Mouse (Mus musculus) ovary, postnatal 14 days (tissue): ENCODE results near the gene Sp7.
A peak's percentile ranks its signal among the peaks of the same experiment; 100 is the strongest.

Source experiments
- DNase-seq: peaks from one replicate; pipeline ENCODE4 v3.0.0; 2022; ENCODE audit warnings: low spot score

Gene Sp7

DNA sequence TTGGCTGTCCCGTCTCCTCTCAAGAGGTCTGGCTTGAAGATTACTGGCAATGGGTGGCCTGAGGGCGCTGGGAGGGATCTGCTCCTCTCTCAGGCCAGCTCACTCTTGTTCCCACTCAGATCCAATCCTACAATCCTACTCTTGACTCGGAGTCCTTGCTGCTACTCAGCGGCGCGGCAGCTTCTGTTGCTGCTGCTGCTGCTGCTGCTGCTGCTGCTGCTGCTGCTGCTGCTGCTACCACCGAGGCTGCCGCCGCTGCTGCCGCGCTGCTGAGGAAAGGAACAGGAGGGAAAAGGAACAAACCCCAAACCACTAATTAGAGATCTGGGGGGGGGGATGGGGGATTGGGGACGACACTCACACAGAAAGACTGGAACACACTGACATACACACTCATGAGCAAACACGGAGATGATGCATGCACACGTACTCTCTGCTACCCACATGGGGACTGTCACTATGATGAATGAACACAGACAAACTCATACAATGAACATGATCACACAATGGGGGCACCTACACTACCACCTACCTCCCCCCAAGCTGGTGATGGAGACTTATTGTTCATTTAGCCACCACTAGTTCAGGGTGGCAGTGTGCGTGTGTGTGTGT lies at the start of gene Sp7:
Sp7 (minus strand) TSS at position 450 of the 612 bp plus-strand sequence.
- no peak for DNase-seq

DNA sequence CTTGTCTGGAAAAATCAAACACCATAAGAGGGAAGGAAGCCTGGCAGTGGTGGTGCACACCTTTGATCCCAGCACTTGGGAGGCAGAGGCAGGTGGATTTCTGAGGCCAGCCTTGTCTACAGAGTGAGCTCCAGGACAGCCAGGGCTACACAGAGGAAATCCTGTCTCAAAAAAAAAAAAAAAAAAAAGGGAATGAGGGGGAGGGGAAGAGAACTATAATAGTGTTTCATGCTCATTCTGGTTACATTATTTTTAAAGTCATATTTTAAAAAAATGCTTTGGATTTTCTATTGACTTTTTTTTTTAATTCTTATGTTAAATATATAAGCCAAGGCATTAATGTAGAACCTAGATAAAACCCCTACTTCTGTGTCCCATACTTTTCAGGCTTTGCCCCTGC lies 46.7 kb upstream of the Sp7 start:
- DNase-seq, result no peak

DNA sequence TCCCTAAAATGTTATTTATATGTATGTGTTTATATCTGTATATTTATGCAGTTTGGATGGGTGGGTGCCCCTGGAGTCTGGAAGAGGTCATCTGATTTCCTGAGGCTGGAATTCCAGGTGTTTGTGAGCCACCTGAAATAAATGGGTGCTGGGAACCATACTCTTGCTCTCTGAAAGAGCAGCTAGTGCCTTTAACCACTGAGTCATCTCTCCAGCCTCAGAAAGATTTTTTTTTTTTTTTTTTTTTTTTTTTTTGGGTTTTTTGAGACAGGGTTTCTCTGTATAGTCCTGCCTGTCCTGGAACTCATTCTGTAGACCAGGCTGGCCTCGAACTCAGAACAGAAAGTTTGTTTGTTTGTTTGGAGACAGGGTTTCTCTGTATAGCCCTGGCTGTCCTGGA lies 44.1 kb upstream of the Sp7 start:
- DNase-seq, result no peak

DNA sequence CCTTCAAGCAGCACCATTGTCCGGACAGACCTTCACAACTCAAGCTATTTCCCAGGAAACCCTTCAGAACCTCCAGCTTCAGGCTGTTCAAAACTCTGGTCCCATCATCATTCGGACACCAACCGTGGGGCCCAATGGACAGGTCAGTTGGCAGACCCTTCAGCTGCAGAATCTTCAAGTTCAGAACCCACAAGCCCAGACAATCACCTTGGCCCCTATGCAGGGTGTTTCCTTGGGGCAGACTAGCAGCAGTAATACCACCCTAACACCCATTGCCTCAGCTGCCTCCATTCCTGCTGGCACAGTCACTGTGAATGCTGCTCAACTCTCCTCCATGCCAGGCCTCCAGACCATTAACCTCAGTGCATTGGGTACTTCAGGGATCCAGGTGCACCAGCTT lies 42.3 kb upstream of the Sp7 start:
- no peak for DNase-seq

DNA sequence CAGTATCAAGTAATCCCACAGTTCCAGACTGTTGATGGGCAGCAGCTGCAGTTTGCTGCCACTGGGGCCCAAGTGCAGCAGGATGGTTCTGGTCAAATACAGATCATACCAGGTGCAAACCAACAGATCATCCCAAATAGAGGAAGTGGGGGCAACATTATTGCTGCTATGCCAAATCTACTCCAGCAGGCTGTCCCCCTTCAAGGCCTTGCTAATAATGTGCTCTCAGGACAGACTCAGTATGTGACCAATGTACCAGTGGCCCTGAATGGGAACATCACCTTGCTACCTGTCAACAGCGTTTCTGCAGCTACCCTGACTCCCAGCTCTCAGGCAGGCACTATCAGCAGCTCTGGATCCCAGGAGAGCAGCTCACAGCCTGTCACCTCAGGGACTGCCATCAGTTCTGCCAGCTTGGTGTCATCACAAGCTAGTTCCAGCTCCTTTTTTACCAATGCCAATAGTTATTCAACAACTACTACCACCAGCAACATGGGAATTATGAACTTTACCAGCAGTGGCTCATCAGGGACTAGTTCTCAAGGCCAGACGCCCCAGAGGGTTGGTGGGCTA lies 41.7 kb upstream of the Sp7 start:
- DNase-seq, result no peak

DNA sequence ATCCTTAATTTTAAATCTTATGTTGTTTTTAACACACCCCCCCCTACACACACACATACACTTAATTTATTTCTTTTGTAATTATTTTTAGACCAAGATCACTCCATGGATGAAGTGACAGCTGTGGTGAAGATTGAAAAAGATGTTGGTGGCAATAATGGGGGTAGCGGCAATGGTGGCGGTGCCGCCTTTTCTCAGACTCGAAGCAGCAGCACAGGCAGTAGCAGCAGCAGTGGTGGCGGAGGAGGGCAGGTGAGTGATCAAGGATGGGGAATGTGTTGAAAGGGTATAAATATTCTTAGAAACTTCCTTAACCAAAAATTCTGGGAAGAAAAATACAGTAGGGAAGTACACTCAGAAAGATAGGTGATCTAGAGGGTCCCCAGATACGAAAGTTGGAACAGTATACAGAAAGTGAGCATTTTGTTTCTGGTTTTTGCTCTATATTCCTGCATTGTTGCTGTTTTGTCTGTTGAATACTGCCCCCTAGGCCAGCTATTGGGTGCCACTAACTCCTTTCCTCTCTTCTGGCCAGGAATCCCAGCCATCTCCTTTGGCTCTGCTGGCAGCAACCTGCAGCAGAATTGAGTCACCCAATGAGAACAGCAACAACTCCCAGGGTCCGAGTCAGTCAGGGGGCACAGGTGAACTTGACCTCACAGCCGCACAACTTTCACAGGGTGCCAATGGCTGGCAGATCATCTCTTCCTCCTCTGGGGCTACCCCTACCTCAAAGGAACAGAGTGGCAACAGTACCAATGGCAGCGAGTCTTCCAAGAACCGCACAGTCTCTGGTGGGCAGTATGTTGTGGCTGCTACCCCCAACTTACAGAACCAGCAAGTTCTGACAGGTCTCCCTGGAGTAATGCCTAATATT lies 40.9 kb upstream of the Sp7 start:
- no peak for DNase-seq

DNA sequence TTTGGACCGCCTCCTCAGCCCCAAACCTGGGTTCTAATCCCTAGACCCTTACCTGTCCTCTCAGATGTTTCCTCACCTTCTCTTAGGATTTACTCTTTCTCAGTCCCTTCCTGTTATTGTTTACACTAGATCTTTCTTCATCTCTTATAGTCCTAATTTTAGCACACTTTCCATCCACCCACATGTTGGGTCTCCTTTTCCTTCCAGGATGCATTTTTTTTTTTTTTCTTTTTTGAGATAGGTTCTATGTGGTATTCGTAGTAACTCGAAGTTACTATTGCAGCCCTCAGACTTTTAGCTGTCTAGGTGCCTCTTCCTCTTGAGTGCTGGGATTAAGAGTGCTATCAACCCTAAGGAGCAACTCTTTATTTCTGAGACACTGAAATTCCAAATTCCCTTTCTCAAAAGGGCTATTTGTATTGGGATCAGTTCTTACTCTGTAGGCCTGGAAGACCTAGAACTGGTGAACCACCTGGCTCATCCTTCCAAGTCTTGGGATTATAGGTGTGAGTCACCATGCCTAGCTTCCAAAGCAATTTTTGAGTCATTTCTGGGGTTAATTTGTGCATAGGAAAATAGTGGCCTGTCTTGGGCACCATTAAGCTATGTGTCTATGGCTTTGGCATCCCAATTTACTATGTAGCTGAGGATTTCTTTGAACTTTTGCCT lies 40.1 kb upstream of the Sp7 start:
- no peak for DNase-seq

DNA sequence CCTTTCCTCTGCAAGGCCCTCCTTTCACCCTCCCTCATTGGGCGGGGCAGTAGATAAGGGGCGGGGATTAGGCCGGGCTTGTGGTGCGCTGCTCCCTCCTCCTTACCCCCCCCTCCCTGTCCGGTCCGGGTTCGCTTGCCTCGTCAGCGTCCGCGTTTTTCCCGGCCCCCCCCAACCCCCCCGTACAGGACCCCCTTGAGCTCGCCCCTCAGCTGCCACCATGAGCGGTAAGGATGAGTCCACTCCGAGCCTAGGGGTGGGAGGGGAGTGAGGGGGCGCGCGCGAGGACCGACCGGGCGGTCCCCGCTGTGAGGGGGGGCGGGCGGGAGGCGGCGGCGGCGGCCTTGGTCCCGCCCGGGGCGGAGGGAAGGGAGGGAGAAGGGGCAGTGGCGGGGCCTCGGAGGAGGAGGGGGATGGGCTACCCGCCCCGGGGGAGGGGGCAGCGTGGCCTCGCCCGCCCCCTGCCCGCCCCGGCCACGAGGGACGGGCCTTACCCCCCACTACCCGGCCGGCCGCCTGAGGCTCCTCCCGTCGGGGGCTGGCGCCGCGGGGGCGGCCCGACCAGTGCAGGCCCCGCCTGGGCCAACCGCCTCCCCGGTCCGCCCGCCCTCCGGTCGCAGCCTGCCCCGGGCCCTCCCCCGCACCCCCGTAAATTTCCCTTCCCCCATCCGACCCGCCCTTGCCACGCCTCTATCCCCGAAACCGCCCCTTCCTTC lies 39.4 kb upstream of the Sp7 start:
- DNase-seq, result peak; percentile 76

DNA sequence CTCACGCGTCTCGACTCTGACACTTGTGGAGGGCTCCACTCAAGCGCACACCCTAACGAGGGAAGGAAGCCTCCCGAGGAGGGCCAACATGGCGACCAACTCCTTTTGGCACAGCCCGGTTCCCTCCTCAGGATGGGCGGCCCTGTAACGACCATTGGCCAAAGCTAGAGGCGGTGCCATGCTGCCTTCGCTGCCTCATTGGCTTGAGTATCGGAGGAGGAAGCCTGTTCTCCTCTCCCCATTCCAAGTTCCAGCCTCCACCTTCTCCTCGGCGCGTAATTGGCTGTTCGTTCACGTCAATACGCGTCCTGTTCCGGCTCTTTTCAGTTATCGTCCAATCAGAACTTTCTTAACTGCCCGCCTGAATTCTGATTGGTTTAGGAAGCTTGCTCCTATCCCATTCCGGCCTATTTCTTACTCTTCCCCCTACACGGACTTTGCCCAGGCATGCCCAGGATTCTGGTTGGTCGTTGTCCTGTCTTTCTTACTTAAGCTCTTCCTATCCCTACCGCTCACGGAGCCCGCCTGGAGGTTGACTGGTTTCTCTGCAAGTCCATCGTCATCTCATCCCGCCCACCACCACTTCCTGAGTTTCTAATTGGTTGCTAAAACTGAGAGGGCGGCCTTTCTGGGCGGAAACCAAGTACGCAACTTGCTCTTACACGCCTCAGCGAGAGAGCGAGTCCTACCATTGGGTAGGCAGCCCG lies 38.7 kb upstream of the Sp7 start, which contains the start of gene Sp1:
Sp1 (plus strand) TSS at position 655 of the 707 bp plus-strand sequence.
- peak; percentile 94 for DNase-seq

DNA sequence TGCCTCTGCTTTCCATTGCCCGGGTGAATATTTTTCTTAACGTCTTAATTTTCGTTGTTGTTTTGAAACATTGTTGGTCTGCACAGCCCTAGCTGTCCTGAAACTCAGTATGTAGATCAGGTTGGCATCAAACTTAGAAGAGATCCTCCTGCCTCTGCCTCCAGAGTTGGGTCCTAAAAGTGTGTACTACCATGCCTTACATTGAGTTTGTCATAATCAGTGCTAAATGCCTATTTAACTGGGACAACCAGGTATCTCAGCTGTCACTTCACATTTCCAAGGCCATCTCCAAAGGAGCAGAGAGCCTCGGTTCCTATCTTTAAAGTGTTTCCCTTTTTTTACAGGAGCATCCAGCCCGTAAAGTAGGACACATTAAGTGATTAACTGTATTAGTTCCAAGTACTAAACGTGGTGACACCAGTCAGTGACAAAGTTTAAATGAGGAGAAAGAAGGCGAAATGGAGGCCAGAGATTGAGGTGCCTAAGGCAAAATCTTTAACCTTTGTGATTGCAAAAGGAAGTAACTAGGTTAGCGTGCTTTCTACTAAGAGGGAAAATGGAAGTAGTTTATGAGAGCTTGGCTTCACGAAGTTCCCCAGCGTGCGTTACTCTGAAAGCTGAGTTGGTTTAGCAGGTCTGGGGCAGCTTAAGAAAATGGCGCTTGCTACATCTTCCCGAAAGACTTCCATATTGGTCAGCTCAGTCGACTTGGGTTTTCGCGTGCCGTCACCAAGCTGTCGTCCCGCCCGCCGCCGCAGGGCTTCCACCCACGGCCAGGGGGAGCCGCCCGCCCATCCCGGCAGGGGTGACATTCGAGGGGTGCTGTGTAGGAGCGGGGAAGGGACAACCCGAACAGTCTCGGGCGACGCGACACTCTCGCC lies 37.9 kb upstream of the Sp7 start:
- no peak for DNase-seq

DNA sequence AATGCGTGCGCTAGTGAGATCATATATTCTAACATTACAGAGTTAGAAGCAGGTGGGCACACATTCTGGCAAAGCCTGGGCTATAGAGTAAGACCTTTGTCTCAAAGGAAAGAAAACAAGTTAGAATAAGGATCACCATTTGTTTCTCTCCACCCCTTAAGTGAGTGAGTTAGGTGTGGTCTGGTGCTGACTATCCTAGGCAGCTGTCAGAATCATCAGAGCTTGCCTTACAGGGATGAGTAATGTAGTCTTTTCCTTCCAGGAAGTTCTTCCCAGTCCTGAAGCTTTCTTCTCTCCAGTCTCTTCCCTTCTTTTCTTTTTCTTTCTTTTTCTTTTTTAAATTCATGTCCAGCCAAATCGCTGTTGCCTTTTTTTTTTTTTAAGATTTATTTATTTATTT lies 35.2 kb upstream of the Sp7 start:
- no peak for DNase-seq

DNA sequence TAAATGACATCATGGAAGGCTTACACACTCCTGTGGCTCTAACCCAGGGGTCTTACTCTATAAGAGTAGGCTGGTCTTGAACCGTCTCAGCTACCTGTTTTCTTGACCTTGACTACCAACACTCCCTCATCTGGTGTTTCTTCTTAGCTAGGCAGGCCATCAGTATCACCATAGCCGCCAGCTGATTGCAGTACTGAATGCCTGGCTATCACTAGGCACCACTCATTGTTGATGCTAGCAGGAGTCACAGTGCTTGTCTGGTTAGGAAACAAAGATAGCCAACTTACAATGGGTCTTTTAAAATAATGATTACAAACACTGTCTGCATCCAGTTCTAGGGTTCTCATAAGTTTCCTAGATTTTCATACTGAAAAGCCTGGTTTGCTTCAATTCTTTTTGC lies 34.3 kb upstream of the Sp7 start:
- no peak for DNase-seq

DNA sequence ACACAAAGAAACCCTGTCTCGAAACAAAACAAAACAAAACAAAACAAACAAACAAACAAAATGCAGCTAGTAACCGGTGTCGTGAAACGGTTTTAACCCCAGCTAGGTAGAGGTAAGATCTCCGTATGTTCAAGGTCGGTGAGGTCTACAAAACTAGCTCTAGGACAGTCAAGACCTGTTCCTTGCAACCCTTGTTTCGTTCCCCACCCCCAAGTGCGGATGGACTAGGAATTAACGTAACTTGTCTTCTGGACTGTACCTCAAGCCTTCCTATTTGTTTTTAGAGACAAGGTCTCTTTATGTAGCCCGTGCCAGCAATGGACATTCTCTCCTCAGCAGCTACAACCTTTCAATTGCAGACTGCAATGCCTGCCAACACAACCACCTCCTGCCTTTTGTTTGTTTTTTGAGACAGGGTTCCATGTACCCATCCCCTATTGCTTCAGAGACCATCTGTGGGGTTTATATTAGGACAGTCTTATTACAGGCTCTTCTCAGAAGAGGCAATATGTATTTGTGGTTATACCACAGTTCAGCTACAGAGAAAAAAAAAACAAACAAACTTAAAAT lies 33.6 kb upstream of the Sp7 start:
- no peak for DNase-seq

DNA sequence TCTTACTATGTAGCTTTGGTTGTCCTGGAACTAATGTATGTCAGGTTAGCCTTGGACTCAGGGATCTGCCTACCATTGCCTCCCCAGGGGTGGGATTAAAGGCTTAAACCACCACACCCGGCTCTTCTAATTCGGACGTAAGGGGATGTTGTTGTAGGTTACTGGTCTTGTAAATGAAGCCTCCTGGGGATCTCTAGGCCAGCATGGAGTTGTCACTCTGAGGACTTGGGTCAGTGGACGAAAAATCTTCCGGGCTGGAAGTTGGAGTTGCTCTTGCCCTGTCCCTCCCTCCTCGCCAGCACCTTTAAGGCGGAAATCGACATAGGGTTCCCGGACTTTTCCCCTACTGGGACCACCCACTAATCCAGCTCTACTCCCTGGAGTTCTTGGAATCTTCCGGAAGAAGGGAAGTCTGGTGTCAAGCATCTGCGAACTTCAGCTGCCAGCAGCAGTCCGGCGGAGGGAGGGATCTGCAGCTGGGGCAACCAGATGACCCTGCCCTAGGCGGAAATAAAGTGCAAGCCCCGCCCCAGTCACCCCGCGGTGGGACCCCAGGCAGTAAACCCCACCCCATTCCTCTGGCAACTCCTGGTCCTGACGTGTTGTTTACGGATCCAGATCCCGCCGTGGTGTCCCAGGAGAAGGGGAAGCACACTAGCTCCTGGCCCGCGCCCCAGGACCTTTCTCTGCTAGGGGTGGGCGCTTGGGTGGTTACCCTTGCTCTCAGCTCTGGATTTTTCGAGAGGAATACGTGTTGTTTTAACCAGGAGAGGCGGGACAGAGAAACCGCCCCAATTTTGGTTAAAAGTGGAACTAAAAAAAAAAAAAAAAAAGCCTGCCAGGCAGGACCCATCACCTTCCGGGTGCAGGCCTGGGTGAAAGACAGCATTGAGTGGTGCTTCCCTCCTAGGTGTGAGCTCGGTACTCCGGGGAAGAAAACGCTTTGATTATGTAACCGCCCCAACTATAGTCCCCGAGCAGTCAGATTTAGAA lies 32.5 kb upstream of the Sp7 start:
- DNase-seq, result peak; percentile 82

DNA sequence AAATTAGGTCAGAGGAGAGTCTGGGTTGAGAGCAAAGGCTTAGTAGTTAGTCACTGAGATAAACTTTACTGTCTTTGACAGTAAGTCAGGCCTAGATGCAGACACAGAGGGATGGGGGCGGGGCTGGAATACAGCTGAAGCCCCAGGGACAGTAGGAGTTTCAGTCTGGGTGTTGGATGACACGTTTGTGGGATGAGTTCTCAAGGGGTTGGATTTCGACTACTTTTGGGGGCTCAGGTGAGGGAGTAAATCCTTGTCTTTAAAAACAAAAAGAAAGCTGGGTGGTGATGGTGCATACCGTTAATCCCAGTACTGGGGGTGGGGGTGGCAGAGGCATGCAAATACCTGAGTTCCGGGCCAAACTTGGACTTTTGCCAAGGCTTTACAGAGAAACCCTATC lies 31.6 kb upstream of the Sp7 start:
- DNase-seq, result no peak

DNA sequence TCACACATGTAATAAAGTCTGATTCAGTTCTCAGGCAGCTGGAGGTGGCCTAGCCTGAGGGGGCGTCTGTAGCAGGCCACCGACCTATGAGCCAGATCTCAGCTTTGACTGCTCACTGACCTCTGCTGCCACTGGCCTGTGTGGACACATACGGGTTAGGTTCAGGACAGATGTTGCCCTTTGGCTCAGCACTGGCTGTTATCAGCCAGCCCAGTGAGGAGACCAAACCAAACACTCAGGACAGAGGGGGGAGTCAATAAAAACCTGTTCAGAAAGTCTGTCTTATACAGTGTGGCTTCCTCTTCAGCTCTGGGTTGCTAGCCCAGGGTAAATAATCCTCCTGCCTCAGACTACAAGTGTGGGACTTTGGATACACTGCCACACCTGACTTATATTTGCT lies 28.1 kb upstream of the Sp7 start:
- no peak for DNase-seq

DNA sequence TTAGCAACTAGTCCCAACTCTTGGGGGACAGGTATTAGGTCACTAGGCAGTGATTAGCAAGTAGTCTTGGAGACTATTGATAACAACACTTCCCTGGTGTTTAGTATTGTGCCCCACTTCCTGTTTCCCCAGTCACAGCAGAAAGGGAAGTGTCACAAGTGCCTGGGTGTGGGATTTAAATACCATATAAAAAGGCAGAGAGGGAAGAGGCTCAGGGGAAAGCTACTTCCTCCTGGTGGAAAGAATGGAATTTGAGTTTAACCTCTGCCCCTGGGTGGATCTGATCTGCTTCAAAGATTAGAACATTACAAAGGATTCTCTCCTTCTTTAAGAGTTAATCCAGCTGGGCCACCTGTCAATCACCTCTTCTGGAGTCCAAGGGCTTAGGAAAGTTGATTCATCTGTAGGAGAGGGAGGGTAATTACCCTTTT lies 26.6 kb upstream of the Sp7 start:
- no peak for DNase-seq

DNA sequence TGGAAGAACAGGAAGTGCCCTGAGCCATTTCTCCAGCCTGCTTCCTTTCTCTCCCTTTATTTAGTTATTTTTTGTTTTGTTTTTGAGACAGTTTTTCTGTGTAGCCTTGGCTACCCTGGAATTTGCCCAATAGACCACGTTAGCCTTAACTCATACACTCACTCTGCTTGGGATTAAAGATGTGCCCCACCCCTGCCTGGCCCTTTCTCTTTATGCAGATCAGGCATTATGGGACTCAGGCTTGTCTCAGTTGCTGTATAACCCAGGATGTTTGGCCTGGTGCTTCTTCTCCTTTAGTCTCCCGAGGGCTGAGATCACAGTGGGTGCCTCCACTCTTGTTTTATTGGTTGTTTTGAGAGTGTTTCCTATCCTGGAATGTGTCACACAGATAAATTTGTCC lies 25.5 kb upstream of the Sp7 start:
- no peak for DNase-seq

DNA sequence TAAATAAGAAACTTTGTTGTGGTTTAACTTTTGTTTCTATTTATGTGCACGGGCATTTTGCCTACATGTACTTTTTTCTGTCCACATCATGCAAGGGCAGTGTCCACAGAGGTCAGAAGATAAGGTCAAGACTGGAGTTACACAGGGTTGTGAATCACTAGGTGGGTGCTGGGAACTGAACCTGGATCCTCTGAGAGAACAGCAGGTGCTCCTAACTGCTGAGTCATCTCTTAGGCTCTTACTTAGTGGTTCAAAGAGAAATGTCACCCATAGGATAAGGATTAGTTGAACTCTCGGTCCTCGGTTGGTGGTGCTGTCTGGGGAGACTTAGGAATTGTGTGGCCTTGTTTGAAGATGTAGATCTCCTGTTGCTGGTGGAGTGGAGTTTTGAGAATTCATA lies 22.0 kb upstream of the Sp7 start:
- DNase-seq, result no peak
